Mouse (Mus musculus) hindbrain, embryonic 12.5 days (tissue): ENCODE measurements around the gene Akt3. TPM values are rescaled to one million over a fixed set of nuclear protein-coding genes. Genes with fewer than 3 reads are reported as not detected.

Experiments used
- ATAC-seq: fragments of 200-750 bp; cut with Nextera tagmentation; 2 replicates; pipeline ENCODE4 v1.8.0; 2017; ENCODE audit warnings: moderate TSS enrichment; ENCODE audit not compliant: low FRiP score
- H3K27ac ChIP-seq: fragments of 300-500 bp; sonication (generic); 2 replicates; pipeline ENCODE4 v1.5.1; 2016; ENCODE audit warnings: mild to moderate bottlenecking
- H3K27me3 ChIP-seq: fragments of 300-500 bp; sonication (generic); 2 replicates; pipeline ENCODE4 v1.6.1; 2016; ENCODE audit warnings: mild to moderate bottlenecking
- H3K36me3 ChIP-seq: fragments of 300-500 bp; sonication (generic); 2 replicates; pipeline ENCODE4 v1.6.1; 2016; ENCODE audit warnings: mild to moderate bottlenecking
- H3K4me1 ChIP-seq: fragments of 300-500 bp; sonication (generic); 2 replicates; pipeline ENCODE4 v1.6.1; 2016
- H3K4me2 ChIP-seq: fragments of 300-500 bp; sonication (generic); replicated peaks from 2 replicates; pipeline ENCODE4 v1.6.1; 2016; ENCODE audit warnings: mild to moderate bottlenecking
- H3K4me3 ChIP-seq: fragments of 300-500 bp; sonication (generic); 2 replicates; pipeline ENCODE4 v1.5.1; 2016; ENCODE audit warnings: mild to moderate bottlenecking
- H3K9ac ChIP-seq: fragments of 300-500 bp; sonication (generic); 2 replicates; pipeline ENCODE4 v1.6.1; 2016; ENCODE audit warnings: mild to moderate bottlenecking, moderate library complexity
- H3K9me3 ChIP-seq: fragments of 300-500 bp; sonication (generic); replicated peaks from 2 replicates; pipeline ENCODE4 v1.6.1; 2016; ENCODE audit warnings: mild to moderate bottlenecking
- WGBS: fragments of 180-500 bp; shearing (Covaris S2); methylation state at CpG from one replicate; pipeline ENCODE4 v1.1.7; 2016; 5-methylcytosine and 5-hydroxymethylcytosine counted together
- polyA plus RNA-seq: library from polyadenylated mRNA; unstranded; fragments of >200 nt; fragmentation: Nextera tagmentation; extraction: Ambion mirVana; gene quantifications from 2 replicates; pipeline ENCODE4 v1.2.1, GENCODE M21; 2016

The Akt3 gene
- polyA plus RNA-seq, 1 experiment from 2014 or later, result 28.8 TPM

DNA sequence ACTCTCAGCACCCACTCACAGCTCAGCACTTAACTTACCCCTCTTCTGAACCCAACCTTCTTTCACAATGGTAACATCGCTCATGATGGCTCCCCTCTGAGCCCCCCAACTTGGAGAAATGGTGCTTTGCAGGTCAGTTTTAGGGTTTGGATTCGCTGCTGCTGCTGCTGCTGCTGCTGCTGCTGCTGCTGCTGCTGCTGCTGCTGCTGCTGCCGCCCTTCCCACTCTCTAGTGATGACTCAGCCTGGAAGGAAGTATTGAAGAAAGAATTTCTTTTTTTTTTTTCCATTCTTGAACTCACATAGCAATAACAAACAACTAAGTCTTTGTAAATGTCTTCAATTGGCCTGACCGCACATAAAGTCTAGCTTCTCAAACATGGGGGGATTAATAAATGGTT, 9.4 kb downstream of the Akt3 start:
- H3K9ac ChIP-seq, result no peak overlapping the region
- H3K27me3 ChIP-seq, result no peaks in the 10 kb centered on the region
- H3K36me3 ChIP-seq, result no peaks in the 10 kb centered on the region
- no peak overlapping the region for H3K4me3 ChIP-seq
- no peak overlapping the region for H3K4me2 ChIP-seq
- no peaks in the 10 kb centered on the region for H3K9me3 ChIP-seq
- H3K27ac ChIP-seq, result 0 out of 2 replicates have a peak overlapping the region, but pooled peaks have one; percentile 30
- no peak for ATAC-seq
- H3K4me1 ChIP-seq, result 0 out of 2 replicates have a peak, but pooled peaks cover 2% of the 10 kb centered on the region
- WGBS, result 65% methylated on average over 4 of the region's 4 CpGs

DNA sequence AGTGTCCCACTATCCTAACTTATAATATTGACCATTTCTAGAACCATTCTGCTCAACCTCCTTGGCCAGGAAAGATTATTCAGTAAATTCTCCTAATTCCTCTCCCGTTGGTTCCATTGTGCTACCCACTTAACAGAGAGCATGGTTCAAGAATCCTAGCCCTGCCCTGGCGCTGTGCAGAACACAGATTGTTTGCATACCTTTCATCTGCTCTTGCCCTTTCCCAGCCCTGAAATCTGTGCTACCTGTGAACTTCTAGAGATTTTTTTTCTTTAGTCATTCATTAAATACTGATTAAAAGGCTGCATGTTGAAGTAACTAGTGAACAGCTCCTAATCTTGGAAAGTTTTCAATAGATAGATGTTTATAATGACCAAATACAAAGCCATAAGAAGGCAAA, 19.6 kb downstream of the Akt3 start:
- Histone ChIP-seq H3K9ac (no peak overlapping the region), H3K4me3 (no peak overlapping the region), H3K27ac (no peak overlapping the region), H3K9me3 (no peaks in the 10 kb centered on the region), H3K4me1 (no peaks in the 10 kb centered on the region), H3K27me3 (no peaks in the 10 kb centered on the region), H3K4me2 (no peak overlapping the region), H3K36me3 (0 out of 2 replicates have a peak, but pooled peaks cover 3% of the 10 kb centered on the region)
- no peak for ATAC-seq
- WGBS, result 84% methylated on average over 2 of the region's 2 CpGs

DNA sequence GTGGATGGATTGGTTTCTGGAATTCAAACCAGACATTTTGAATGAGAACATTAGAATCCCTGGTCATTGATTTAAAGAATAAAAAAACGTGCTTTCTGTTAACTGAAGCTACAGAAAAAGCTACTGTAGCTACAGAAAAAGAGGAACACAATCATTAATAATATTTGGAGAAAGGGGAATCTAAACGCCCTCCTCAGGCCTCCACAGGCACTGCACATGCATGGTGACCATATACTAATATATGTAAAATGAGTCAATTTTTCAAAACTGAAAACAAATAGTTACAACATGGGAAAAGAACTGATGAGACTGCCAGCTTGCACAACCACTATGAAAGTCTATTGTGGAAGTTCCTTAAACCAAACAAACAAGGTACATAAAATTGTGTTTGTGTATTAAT, 21.3 kb downstream of the Akt3 start:
- Histone ChIP-seq H3K4me1 (no peaks in the 10 kb centered on the region), H3K4me2 (no peak overlapping the region), H3K4me3 (no peak overlapping the region), H3K36me3 (0 out of 2 replicates have a peak, but pooled peaks cover 3% of the 10 kb centered on the region), H3K27ac (no peak overlapping the region), H3K9ac (no peak overlapping the region), H3K9me3 (no peaks in the 10 kb centered on the region), H3K27me3 (no peaks in the 10 kb centered on the region)
- WGBS, result 69% methylated on average over 2 of the region's 2 CpGs
- ATAC-seq, result no peak

DNA sequence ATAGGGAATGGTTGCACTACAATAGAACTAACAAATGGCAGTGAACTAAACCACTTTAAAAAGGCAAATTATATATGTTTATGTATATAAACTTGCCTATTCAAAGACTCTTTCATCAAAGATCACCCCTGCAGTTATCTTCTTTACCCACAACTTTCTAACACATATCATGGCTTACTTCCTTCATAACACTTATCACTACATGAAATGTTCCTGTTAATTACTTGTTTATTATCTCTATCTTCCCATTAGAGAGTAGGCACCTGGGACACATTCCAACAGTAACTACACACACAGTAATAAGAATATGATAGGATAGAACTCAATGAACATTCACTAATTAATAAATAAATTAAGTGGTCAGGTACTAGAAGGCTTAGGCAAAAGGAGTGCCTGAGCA, 21.8 kb downstream of the Akt3 start:
- Histone ChIP-seq H3K4me3 (no peak overlapping the region), H3K9me3 (no peaks in the 10 kb centered on the region), H3K27ac (no peak overlapping the region), H3K4me2 (no peak overlapping the region), H3K9ac (no peak overlapping the region), H3K36me3 (0 out of 2 replicates have a peak, but pooled peaks cover 3% of the 10 kb centered on the region), H3K27me3 (no peaks in the 10 kb centered on the region), H3K4me1 (no peaks in the 10 kb centered on the region)
- ATAC-seq, result no peak

DNA sequence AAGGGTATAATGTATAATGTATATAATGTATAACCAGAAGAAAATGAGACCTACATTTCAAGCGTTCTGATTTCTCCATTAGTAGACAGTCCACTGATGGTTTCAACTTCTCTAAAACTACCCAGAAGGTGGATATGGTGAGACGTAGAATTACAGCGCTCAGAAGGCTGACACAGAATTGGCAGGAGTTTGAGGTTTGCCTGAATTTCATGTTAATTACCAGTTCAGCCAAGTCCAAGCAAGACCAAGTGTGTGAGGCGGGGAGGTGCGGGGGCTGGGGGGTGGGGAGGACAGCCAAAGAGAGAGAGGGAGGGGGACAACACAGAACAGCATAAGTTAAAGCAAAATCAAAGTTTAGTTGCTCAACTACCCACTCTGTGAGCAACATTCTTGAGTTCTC, 23.5 kb downstream of the Akt3 start:
- Histone ChIP-seq H3K27me3 (no peaks in the 10 kb centered on the region), H3K36me3 (0 out of 2 replicates have a peak, but pooled peaks cover 3% of the 10 kb centered on the region), H3K4me3 (no peak overlapping the region), H3K4me1 (no peaks in the 10 kb centered on the region), H3K9ac (no peak overlapping the region), H3K27ac (no peak overlapping the region), H3K4me2 (no peak overlapping the region), H3K9me3 (no peaks in the 10 kb centered on the region)
- no peak for ATAC-seq
- 92% methylated on average over 5 of the region's 5 CpGs for WGBS

DNA sequence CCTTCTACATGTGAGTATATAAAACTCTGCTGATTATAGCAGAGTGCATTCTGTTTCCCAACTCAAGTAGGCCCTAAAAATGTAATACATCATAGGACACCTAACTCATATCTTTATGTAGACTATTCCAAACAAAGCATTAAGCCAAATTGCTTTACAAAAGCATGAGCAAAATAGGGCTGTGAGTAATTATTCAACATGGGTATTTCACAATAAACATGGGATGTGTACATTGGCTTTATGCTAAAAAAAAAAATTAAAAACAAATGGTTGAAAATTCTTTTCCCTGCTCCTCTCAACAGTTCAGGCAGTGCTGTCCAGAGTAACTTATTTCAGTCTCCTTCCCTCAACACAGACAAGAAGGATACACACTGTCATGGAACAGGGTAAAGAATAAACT, 26.9 kb downstream of the Akt3 start:
- Histone ChIP-seq H3K36me3 (0 out of 2 replicates have a peak, but pooled peaks cover 3% of the 10 kb centered on the region), H3K4me1 (no peaks in the 10 kb centered on the region), H3K4me3 (no peak overlapping the region), H3K27me3 (no peaks in the 10 kb centered on the region), H3K4me2 (no peak overlapping the region), H3K27ac (no peak overlapping the region), H3K9me3 (no peaks in the 10 kb centered on the region), H3K9ac (no peak overlapping the region)
- ATAC-seq, result no peak

DNA sequence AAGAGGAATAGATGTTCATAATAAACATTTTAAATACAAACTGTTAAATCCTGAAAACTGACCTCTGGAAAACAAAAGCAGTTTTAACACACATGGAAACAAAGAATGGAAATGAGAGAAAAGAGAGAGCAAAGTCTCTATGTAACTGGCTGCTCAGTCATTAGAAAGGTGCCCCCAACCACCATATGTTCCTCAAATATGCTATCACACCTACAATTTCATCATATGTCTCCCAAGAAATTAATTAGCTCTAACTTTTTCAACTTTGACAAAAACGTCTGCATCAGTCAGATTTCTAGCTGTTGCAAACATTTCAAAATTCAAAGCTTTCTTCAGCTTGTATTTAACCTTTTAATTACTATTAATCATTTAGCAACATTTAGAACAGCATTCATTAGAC, 59.0 kb downstream of the Akt3 start:
- ATAC-seq, result no peak
- no peak overlapping the region for H3K9ac ChIP-seq
- WGBS, result 70% methylated on average over 1 of the region's 1 CpGs
- H3K27me3 ChIP-seq, result no peaks in the 10 kb centered on the region
- H3K4me2 ChIP-seq, result no peak overlapping the region
- H3K4me3 ChIP-seq, result no peak overlapping the region
- H3K9me3 ChIP-seq, result no peaks in the 10 kb centered on the region
- no peak overlapping the region for H3K27ac ChIP-seq
- H3K36me3 ChIP-seq, result no peaks in the 10 kb centered on the region
- H3K4me1 ChIP-seq, result no peaks in the 10 kb centered on the region

DNA sequence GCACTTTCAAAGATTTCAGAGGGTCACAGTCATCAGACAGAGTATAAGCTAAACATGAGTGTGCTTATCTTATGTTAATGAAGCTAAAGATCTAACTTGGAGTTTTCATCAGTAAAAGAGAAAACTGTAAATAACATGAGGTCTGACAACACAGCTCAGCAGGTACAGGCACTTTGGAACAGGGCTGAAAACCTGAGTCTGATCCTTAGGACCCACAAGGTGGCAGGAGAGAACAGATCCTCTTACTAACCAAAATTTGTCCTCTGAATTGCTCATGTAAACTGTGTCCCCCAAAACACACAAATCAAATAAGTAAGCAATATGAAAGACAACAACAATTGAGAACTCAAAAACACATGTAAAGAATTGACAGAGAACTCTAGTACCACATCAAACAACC, 62.8 kb downstream of the Akt3 start:
- ATAC-seq, result no peak
- no peaks in the 10 kb centered on the region for H3K27me3 ChIP-seq
- no peak overlapping the region for H3K27ac ChIP-seq
- no peak overlapping the region for H3K4me2 ChIP-seq
- H3K36me3 ChIP-seq, result no peaks in the 10 kb centered on the region
- H3K9me3 ChIP-seq, result no peaks in the 10 kb centered on the region
- no peak overlapping the region for H3K9ac ChIP-seq
- H3K4me1 ChIP-seq, result no peaks in the 10 kb centered on the region
- no peak overlapping the region for H3K4me3 ChIP-seq

DNA sequence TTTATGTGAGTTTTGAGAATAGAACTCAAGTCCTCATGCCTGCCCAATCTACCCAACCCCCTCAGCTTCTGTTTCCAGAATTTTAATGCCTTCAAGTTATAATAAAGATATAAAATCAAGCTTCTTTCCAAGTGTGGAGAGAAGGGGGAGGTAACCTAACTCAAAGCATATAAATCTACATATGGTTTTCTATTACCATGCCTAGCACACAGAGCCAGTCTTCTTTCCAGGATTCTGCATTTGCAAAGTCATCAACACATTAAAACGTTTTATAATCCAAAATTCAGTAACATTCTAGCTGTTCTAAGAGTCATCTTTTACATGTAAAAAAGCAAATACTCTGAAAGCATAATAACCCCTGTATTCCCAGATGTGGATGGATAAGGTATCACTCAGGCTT, 63.7 kb downstream of the Akt3 start:
- Histone ChIP-seq H3K4me1 (no peaks in the 10 kb centered on the region), H3K9me3 (no peaks in the 10 kb centered on the region), H3K4me3 (no peak overlapping the region), H3K27ac (no peak overlapping the region), H3K27me3 (no peaks in the 10 kb centered on the region), H3K4me2 (no peak overlapping the region), H3K36me3 (no peaks in the 10 kb centered on the region), H3K9ac (no peak overlapping the region)
- ATAC-seq, result no peak
- WGBS, result 56% methylated on average over 1 of the region's 1 CpGs

DNA sequence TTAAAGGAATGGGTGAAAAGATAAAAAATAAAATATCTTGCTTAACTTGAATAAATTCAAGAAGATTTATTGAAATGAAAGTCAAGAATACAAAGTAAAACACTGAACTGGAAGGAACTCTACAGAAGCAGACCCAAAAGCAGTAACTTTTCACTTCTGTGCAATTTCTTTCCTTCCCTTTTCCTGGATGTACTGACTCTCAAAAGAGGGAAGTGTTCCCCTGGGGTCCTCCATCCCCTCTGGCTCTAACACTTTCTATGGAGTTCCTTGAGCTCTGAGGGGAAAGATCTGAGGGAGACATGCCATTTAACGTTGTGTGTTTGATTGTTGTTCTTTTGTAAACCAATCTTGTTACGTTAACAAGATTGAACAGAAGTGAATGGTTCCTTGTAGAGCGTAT, 66.4 kb downstream of the Akt3 start:
- WGBS, result 49% methylated on average over 3 of the region's 3 CpGs

DNA sequence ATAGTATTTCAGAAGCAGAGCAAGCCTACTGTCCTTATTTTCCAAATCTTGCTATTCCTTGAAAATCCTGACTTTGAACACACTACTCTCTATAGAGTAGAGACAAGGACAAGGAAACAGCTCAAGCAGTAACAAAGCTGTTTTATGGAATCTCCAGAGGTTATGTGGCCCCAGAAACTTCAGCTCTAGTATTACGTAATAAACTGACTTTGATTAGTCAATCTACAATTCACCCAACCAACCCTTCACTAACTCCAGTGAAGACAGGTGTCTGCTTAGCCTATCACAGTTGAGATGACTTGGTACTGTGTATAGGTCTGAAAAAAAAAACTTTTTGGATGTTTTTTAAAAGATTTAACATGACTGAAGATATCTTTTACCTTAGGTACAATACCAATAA, 67.6 kb downstream of the Akt3 start:
- no peak for ATAC-seq
- 0 out of 2 replicates have a peak, but pooled peaks cover 3% of the 10 kb centered on the region for H3K4me1 ChIP-seq
- H3K9ac ChIP-seq, result no peak overlapping the region
- H3K4me2 ChIP-seq, result no peak overlapping the region
- H3K9me3 ChIP-seq, result no peaks in the 10 kb centered on the region
- no peaks in the 10 kb centered on the region for H3K27me3 ChIP-seq
- 96% methylated on average over 1 of the region's 1 CpGs for WGBS
- no peak overlapping the region for H3K4me3 ChIP-seq
- H3K36me3 ChIP-seq, result no peaks in the 10 kb centered on the region
- no peak overlapping the region for H3K27ac ChIP-seq

More for the DNA sequence above, 66.4 kb downstream of the Akt3 start:
- Histone ChIP-seq H3K9me3 (no peaks in the 10 kb centered on the region), H3K9ac (no peak overlapping the region), H3K4me2 (no peak overlapping the region), H3K27me3 (no peaks in the 10 kb centered on the region), H3K27ac (no peak overlapping the region), H3K36me3 (no peaks in the 10 kb centered on the region), H3K4me1 (0 out of 2 replicates have a peak, but pooled peaks cover 3% of the 10 kb centered on the region), H3K4me3 (no peak overlapping the region)
- ATAC-seq, result no peak

DNA sequence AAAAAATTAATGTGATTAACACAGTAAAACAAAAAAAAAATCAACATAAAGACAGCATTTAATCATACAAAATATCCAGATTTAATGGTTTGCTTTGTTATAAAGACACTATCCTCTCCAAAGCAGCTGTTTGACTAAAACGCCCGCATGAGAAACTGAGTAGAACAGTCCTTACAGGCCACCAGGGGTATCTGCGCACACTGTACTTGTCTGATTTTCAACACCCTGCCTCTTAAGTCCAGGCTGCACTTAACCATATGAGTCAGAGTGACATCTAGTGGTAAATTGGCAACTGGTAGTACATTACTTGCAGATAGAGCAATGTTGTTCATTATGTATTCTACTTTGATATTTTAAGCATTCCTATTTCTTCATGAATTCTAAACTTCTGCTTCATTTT, 69.3 kb downstream of the Akt3 start:
- Histone ChIP-seq H3K4me2 (no peak overlapping the region), H3K4me3 (no peak overlapping the region), H3K27ac (no peak overlapping the region), H3K9me3 (no peaks in the 10 kb centered on the region), H3K4me1 (0 out of 2 replicates have a peak, but pooled peaks cover 3% of the 10 kb centered on the region), H3K36me3 (no peaks in the 10 kb centered on the region), H3K27me3 (no peaks in the 10 kb centered on the region), H3K9ac (no peak overlapping the region)
- peak; percentile 84 for ATAC-seq
- WGBS, result 25% methylated on average over 3 of the region's 3 CpGs

DNA sequence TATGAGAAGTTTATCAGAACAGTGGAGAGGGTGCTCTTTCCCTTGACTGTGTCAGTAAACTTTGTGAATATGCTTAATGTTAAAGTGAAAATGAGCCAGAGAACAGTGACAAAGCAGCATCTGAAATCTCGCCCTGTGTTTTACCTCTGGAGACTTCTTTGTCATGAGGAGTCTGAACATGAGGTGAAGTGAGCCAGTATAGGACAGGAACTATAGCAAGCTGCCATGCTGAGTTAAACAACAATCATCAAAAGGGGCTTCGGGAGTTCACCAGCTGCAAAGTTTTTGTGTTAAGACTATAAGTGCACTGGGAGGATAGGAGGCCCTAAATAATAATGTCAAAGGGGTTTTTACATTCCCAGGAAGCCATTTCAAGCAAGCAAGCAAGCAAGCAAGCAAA, 71.3 kb downstream of the Akt3 start:
- 0 out of 2 replicates have a peak, but pooled peaks cover 3% of the 10 kb centered on the region for H3K4me1 ChIP-seq
- H3K4me3 ChIP-seq, result no peak overlapping the region
- H3K27ac ChIP-seq, result peak overlapping the region; percentile 40; the same call in 1 of the 2 replicates
- H3K9ac ChIP-seq, result no peak overlapping the region
- 13% methylated on average over 2 of the region's 2 CpGs for WGBS
- no peak overlapping the region for H3K4me2 ChIP-seq
- H3K27me3 ChIP-seq, result no peaks in the 10 kb centered on the region
- ATAC-seq, result no peak
- H3K9me3 ChIP-seq, result no peaks in the 10 kb centered on the region
- H3K36me3 ChIP-seq, result no peaks in the 10 kb centered on the region
